Mouse (Mus musculus): Measurements from ENCODE around the gene Mfge8.

- TF ChIP-seq POU5F1 (IDR thresholded peaks at IDR 0.05; ENCODE audit: borderline replicate concordance, low read length): no peak
- no peak for TF ChIP-seq CTCF (conservative IDR thresholded peaks at IDR 0.05; ENCODE audit: low read length)
- no peak for TF ChIP-seq NANOG (IDR thresholded peaks at IDR 0.05; ENCODE audit: borderline replicate concordance, low read length)
These were observed 45.1 kb upstream of the Mfge8 start for GRCm38 (mm10) chr7:79193936-79194335.
